Mouse (Mus musculus): ENCODE data around the gene Srrm3. TPM values are rescaled to one million over a fixed set of nuclear protein-coding genes. Genes with fewer than 3 reads are reported as not detected.

Gene Srrm3
- total RNA-seq, 2 experiments from 2014 or later: 0.09 to 0.11 TPM

DNA sequence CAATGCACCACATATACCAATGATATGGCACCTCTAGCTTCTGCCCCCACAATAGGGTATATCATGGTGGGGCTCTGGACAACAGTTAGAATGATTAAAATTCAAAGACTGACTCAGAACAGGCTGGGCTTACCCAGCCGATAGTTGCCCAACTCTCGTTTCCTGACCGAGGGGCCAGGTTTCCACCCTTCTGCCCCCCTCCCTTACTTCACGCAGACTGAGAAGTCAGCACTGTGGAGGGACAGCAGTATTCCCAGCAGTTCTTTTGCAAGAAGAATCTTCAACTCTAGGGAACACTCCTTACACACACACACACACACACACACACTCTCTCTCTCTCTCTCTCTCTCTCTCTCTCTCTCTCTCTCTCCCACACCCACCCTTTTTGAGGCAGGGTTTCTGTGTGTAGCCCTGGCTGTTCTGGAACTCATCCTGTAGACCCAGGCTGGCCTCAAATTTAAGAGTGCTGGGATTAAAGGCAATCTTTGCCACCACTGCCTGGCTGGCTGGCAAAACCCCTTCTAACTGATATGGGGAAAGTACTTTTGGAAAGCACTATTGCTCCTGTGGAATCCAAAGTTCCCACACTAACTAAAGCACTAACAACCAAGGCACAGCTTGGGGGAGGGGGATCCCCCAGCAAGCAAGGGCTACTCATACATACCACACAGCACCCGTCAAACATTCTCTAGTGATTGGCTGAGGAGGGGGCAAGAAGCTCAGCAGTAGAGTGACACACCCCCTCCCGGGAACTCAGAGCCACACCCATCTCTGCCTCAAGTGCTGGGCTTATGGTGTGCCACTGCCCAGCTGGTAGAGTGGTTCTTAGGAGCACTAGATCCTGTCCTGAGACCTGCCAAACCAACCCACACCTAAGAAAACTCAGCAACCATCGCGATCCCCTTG lies 98.9 kb downstream of the Srrm3 start:
- DNase-seq: no peak

DNA sequence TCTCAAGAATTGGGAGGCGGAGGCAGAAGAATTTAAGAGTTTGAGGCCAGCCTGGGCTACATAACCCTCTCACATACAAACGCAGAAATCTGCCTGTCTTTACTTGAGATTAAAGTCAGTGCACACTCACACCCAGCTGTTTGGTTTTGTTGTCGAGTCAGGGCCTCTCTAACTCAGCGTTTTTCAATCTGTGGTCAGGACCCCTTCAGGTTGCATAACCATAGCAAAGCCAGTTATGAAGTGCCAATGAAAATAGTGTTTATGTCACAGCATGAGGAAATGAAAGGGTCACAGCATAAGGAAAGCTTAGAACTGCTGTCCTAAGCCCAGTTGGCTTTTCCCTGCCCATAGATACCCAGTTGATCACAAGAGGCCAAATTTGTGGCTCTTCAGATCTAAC lies 100.2 kb downstream of the Srrm3 start:
- no peak for DNase-seq

DNA sequence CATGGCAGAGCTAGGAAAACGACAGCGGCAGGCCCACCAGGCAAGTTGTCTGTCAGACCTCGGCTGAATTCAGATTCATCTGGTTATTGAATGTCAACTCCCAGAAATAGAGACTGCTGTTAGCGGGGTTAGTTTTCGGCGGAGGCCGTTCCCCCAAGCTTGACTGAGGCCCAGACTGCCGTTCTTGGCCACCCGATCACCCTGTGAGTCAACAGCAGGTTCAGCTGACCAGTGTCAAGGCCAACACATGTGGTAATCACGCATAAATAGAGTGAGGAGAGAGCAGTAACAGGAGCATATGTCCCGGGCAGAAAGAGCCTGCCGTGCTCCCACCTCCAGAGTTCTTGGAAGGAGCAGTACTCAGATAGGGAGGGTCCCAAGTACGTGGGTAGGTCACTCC lies 100.6 kb downstream of the Srrm3 start:
- DNase-seq: peak; percentile 58

DNA sequence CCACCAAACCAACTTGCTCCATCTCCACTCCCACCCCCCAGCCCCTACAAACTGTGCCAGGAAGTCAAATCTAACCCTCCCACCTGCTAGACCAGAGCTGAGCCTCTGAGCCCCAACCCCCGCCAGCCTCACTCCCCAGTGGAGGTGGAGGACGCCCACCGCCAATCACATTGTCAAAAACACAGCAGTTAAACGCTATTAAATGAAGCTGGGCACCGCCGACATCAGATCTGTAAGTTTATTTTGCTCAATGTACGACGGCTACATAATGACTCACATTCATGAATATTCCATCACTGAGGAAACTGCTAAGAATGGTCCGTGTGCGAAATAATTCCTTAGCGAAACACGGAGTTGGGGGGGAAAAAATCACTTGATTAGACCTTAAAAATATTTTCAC lies 101.5 kb downstream of the Srrm3 start:
- no peak for DNase-seq

DNA sequence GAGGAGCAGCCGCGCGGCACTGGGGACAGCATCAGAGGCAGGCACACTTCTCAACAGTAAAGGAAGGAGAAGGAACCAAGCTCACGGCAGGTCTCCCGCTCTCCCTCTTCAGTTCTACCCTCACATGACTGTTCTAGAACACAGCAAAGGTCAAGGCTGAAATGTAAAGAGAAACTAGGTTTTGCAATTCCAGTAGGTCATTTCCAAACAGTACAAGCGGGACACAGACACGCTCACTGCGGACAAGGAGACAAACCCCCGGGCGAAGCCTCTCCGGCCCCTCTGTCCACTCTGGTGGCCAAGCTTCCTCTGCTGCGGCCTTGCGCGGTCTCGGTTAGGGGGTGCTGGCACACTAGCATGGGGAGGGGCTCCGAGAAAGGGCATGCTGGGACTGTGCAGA lies 102.3 kb downstream of the Srrm3 start:
- no peak for DNase-seq

DNA sequence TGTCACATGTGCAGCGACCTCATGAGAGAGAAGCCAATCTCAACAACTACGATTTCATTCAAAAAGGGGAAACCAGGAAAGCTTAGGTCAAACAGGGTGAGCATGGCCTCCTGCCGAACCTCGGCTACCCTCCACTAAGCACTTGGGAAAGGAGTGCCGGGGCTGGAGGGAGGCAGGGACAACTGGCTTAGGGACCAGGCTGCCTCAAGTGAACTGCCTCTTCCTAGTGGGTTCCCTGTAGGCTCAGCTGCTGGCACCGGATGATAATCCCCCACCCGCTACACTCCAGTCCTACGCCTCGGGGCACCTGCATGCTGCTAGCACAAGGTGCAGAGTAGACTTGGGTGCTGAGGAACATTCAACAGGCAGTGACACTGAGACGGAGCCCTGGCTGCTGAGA lies 103.0 kb downstream of the Srrm3 start:
- no peak for DNase-seq

DNA sequence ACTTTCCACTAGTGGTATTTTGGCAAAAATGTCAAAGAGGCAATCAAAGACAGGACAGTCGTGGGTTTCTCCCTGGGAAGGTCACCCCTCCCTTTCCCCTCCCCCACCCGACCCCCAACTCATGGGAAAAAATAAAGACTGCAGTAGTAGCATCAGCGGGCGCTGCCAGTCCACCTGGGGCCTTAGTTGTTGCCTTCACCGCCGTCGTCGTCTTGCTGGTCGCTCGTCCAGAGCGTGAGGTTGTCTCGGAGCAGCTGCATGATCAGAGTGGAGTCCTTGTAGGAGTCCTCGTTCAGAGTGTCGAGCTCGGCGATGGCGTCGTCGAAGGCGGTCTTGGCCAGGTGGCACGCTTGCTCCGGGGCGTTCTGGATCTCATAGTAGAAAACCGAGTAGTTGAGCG lies 104.1 kb downstream of the Srrm3 start:
- no peak for DNase-seq

DNA sequence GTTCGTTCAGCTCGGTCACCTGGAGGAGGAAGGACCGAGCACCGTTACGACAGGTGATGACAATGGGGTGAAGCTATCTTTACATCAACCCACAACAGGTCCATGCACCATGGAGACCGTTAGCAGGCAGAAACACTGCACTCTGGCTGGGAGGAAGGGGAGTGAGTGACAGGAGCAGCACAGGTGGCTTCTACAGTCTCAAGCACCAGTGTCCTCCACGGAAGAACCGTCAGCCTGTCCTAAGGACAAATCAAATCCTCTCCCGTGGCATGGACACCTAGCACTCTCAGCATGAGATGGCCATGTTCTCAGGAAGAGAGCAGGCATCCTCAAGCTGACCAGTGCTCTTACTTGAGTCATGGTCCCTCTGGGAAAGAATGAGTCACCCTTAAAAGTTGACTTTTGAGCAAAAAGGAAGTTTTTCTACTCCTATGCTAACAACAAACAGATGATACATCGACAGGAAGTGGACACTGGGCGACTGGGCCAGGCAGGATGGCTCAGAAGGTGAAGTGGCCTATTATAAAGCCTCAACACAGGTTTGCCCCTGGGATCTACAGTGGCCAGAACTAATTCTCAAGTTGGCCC lies 105.0 kb downstream of the Srrm3 start:
- no peak for DNase-seq

DNA sequence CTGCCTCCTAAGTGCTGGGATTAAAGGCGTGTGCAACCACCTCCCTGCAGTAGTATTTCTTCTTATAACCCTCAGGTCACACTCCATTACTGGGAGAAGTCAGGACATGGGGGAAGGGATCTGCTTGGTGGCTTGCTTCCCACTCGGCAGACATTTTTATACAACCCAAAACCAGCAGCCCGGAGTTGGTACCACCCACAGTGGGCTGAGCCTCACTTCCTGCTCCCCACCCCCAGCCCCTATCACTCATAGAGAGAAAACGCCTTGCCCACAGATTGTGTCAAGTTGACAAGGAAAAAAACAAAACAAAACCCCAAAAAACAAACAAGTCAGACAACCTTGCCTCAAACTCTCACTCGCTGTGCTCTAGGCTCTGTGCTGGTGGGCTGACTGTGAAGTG lies 106.5 kb downstream of the Srrm3 start:
- no peak for DNase-seq

DNA sequence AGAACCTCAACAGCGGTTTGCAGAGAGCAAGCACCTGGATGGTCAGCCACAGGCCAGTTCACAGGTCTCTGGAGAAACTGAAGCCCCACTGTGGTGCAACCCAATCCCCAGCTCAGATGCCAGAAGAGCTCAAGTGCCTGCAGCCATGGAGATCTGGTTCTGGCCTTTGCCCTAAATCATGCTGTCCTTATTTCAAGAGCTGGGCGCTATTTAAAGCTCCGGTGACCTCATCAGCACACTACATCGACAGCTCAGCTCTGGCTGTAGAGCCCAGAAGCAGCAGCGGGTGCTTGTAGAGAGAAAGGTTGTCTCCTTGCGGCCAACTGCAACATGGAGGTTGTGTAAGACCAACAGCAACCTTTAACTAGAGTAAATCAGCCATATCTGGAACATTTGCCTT lies 107.5 kb downstream of the Srrm3 start:
- DNase-seq: peak; percentile 41

DNA sequence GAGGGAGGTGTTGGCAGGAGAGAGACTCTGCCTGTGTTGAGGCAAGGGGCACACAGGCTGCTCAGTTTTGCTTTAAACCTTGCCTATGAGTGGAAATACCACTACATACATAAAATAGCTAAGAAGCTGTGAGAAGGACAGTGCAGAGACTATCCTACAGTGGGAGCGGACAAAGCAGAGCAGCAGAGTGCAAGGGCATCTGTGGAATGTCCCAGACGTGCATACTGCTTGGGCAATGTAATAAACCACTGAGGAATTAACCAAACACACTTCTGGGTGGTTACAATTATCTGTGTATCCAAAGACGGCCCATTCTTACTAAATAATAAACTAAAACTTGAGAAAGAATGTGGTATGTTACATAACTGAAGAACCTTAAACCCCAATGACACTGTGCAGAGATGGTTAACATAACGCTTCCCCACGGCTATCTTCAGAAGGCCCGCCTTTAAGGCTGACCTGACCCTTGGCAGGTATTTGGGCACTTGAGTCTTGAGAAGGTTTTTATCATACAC lies 109.4 kb downstream of the Srrm3 start:
- DNase-seq: no peak

DNA sequence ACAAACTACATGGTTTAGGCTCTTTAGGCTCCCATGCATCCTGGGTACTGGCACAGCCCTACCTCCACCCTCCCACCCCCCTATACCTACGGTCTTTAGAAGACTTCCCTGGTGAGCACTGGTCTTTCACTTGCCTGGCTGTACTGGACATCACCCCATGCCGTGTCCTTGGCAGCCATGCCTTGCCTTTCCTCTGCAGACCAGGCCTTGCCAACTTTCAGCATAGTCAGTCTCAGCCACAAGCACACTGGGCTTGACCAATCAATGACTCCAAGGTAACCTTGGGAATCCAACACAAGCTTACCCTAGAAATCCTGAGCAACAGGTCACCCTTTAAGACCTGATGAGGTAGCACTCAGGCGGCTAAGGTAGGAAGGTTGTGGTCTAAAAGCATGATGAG lies 109.9 kb downstream of the Srrm3 start:
- no peak for DNase-seq

DNA sequence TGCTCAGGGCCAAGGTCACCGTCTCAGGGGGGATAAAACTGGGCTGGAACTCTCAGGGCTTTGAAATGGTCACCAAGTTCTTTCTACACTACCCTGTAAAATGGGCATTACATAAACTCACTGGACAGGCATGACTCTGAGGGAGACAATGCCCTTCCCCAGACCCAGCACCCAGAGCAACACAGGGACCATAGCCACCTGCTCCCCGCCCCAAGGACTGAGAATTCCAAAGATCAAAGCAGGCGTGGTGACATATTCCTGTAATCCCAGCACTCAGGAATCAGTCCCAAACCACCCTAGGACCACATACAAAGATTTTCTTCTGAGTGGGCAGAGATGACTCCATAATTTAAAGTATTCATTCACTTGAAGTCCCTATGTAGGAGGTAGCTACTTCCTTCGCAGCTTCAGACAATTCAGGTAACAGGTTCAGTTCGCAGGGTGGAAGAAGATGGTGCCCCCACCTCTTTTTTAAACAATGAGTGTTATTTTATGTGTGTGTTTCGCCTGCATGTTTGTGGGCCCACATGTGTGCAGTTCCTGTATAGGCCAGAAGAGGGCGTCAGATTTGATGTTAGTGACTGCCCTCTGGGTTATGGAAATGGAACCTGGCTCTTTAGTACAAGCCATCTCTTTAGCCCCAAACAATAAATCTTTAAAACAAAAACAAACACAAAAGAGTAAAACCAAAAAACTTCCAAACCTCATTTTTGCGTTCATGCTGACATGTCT lies 110.8 kb downstream of the Srrm3 start:
- DNase-seq: no peak

DNA sequence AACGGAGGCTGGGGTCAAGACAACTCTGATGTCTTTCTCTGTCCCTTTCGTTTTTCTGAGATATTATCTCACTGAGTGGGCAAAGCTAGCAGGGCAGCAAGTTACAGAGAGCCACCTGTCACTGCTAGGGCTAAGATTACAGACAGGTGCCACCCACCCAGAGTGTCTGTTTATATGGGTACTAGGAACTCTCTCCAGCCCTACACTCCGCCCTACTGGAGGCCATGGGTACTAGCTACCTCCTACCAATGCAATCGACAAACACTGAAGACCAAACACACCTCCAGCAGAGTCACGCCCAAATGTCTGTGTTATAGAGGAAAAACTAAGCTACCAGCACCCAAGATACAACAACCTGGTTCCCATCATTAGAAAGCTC lies 111.4 kb downstream of the Srrm3 start:
- no peak for DNase-seq

DNA sequence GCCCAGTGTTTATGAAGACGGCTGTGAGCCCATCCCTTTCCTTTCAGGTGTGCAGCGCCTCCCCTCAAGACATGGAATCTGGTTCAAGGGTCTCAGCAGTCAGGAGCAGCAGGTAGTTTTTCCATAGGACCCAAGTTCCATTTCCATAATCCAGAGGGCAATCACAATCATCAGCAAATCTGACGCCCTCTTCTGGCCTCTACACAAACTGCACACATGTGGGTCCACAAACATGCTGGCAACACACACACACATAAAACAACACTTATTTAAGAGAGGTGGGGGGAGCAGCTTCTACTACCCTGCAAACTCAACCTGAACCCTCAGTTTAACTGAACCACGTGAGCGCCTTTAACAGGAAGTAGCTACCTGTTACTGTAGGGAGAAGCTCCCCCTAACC lies 111.9 kb downstream of the Srrm3 start:
- DNase-seq: no peak

DNA sequence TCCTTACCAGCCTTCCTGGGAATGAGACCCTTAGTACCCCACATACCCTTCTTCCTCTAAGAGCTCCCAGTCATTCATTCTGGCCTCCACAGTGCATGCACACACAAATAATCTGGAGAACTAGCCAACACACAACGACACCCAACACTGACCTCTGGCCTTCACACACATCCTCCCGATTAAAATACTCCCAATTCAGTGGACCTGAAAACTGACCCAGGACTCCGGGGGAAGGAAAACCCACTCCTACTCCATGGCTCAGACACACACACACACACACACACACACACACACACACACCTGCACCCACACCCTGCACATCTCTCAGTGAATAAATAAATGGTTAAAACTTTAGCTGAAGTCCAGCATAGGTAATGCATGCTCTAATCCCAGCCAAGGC lies 113.2 kb downstream of the Srrm3 start:
- no peak for DNase-seq

DNA sequence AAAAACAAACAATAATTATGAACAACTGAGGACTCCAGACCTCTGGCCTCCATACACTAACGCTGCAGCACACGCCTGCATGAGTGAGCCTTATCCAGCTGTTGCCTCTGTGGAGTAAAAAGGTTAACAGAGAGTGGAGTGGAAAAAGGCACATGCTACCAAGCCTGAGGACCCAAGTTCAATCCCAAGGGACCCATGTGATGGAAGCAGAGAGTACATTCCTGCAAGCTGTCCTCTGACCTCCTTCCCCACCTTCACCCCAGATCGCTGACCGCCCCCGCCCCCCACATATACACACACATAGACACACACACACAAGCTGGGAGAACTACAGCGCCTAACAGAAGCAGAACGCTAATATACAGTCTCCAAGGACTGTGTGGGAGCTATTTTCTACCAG lies 117.2 kb downstream of the Srrm3 start:
- DNase-seq: no peak

Small RNAs within 50 kb of the gene (microRNA-seq; reads per million reads assigned to microRNA genes)
- gene Gm23268: 0 reads per million in 2 experiments

Other genes starting within 250 kb of the Srrm3 start
- gene Ccl26, start 243.3 kb upstream of the Srrm3 start, total RNA-seq (2021): not detected
- gene Ccl24, start 233.8 kb upstream of the Srrm3 start, total RNA-seq (2021): 1 to 10 TPM; 1.7 to 3.2 TPM
- gene Rhbdd2, start 174.3 kb upstream of the Srrm3 start, total RNA-seq (2021): 10 to 100 TPM; 10.1 to 11.3 TPM
- gene Por, start 136.9 kb upstream of the Srrm3 start, total RNA-seq (2021): 10 to 100 TPM; 23.2 to 26.6 TPM
- 1 to 10 TPM; 6.1 to 7.5 TPM for gene Tmem120a, start 62.4 kb upstream of the Srrm3 start, total RNA-seq (2021)
- gene Styxl1, start 28.5 kb upstream of the Srrm3 start, total RNA-seq (2021): not detected
- 100 to 1,000 TPM; 812 to 961 TPM for gene Mdh2, start 28.4 kb upstream of the Srrm3 start, total RNA-seq (2021)
- 100 to 1,000 TPM; 357 to 451 TPM for gene Hspb1, start 81.0 kb downstream of the Srrm3 start, total RNA-seq (2021)
- gene Ywhag, start 127.7 kb downstream of the Srrm3 start, total RNA-seq (2021): 100 to 1,000 TPM; 302 to 322 TPM
- gene Ssc4d, start 167.6 kb downstream of the Srrm3 start, total RNA-seq (2021): 1 to 10 TPM in 1 of 2 experiments, under 1 TPM in 1; 0.78 to 1.1 TPM
- gene Zp3, start 173.2 kb downstream of the Srrm3 start, total RNA-seq (2021): not detected
- 1 to 10 TPM; 7.7 to 9.2 TPM for gene Dtx2, start 187.9 kb downstream of the Srrm3 start, total RNA-seq (2021)
- under 1 TPM in 1 of 2 experiments, not detected in 1; 0.14 TPM for gene Upk3b, start 231.6 kb downstream of the Srrm3 start, total RNA-seq (2021)
- not detected for gene Upk3bl, start 247.6 kb downstream of the Srrm3 start, total RNA-seq (2021)